Mouse (Mus musculus) lung, postnatal 0 days (tissue): ENCODE results near the gene Scd2. TPM values are rescaled to one million over a fixed set of nuclear protein-coding genes. Genes with fewer than 3 reads are reported as not detected.

Experiments
- ATAC-seq: fragments of 200-750 bp; cut with Nextera tagmentation; 2 replicates; pipeline ENCODE4 v1.8.0; 2017; ENCODE audit warnings: moderate library complexity
- DNase-seq: peaks from one replicate; pipeline ENCODE4 v3.0.0-alpha.2; 2016; ENCODE audit warnings: low spot score
- H3K27ac ChIP-seq: fragments of 300-500 bp; sonication (generic); 2 replicates; pipeline ENCODE4 v1.5.1; 2014; ENCODE audit warnings: antibody characterized with exemption, mild to moderate bottlenecking, low read length, mixed read lengths
- H3K27me3 ChIP-seq: fragments of 300-500 bp; sonication (generic); replicated peaks from 2 replicates; pipeline ENCODE4 v1.6.1; 2014; ENCODE audit warnings: low read length, mixed read lengths; ENCODE audit not compliant: insufficient read depth
- H3K36me3 ChIP-seq: fragments of 300-500 bp; sonication (generic); 2 replicates; pipeline ENCODE4 v1.6.1; 2014; ENCODE audit warnings: low read length, mixed read lengths; ENCODE audit not compliant: insufficient read depth
- H3K4me1 ChIP-seq: fragments of 300-500 bp; sonication (generic); 2 replicates; pipeline ENCODE4 v1.6.1; 2014; ENCODE audit warnings: antibody characterized with exemption, low read depth, low read length, mixed read lengths; ENCODE audit not compliant: insufficient read depth
- H3K4me2 ChIP-seq: fragments of 300-500 bp; sonication (generic); replicated peaks from 2 replicates; pipeline ENCODE4 v1.6.1; 2014; ENCODE audit warnings: low read depth, mild to moderate bottlenecking, low read length, moderate library complexity, mixed read lengths
- H3K4me3 ChIP-seq: fragments of 300-500 bp; sonication (generic); 2 replicates; pipeline ENCODE4 v1.5.1; 2014; ENCODE audit warnings: low read depth, low read length
- H3K9ac ChIP-seq: fragments of 300-500 bp; sonication (generic); replicated peaks from 2 replicates; pipeline ENCODE4 v1.6.1; 2014; ENCODE audit warnings: low read depth, mild to moderate bottlenecking
- H3K9me3 ChIP-seq: fragments of 300-500 bp; sonication (generic); 2 replicates; pipeline ENCODE4 v1.6.1; 2016; ENCODE audit warnings: low read length, mixed read lengths
- CTCF ChIP-seq: IDR thresholded peaks from 2 replicates; pipeline ENCODE4 v1.5.1; 2016; ENCODE audit warnings: antibody characterized with exemption, mild to moderate bottlenecking
- EP300 ChIP-seq: IDR thresholded peaks from 2 replicates; pipeline ENCODE4 v1.6.1; 2016; ENCODE audit warnings: antibody characterized with exemption, mild to moderate bottlenecking, control low read depth
- WGBS: fragments of 180-500 bp; shearing (Covaris S2); extraction: QIAGEN DNeasy Blood & Tissue Kit; methylation state at CpG from one replicate; pipeline ENCODE4 v1.1.7; 2014; 5-methylcytosine and 5-hydroxymethylcytosine counted together
- polyA plus RNA-seq: library from polyadenylated mRNA; unstranded; fragments of >200 nt; fragmentation: Nextera tagmentation; extraction: Ambion mirVana; gene quantifications from 2 replicates; pipeline ENCODE4 v1.2.1, GENCODE M21; 2015

Gene Scd2
- polyA plus RNA-seq, 1 experiment from 2014 or later, result 99.3 TPM

- WGBS, result 37% methylated on average over 5 of the region's 5 CpGs
- H3K27ac ChIP-seq, result no peak overlapping the region
- no peaks in the 10 kb centered on the region for H3K9me3 ChIP-seq
- H3K4me2 ChIP-seq, result no peak overlapping the region
- H3K36me3 ChIP-seq, result 0 out of 2 replicates have a peak, but pooled peaks cover 11% of the 10 kb centered on the region
- TF ChIP-seq CTCF, result no peak
- TF ChIP-seq EP300, result no peak
- peaks cover 10% of the 10 kb centered on the region; the same call in 1 of the 2 replicates for H3K4me1 ChIP-seq
- no peak overlapping the region for H3K9ac ChIP-seq
- no peaks in the 10 kb centered on the region for H3K27me3 ChIP-seq
- DNase-seq, result no peak
- H3K4me3 ChIP-seq, result no peak overlapping the region
- no peak for ATAC-seq
These were observed 17.3 kb downstream of the Scd2 start for GRCm38 (mm10) chr19:44310814-44311213.

GRCm38 (mm10) chr19:44311306-44312006 lies 18.0 kb downstream of the Scd2 start:
- TF ChIP-seq EP300, result no peak
- no peak overlapping the region for H3K27ac ChIP-seq
- ATAC-seq, result no peak
- no peak overlapping the region for H3K4me3 ChIP-seq
- peaks cover 10% of the 10 kb centered on the region; the same call in 1 of the 2 replicates for H3K4me1 ChIP-seq
- H3K9ac ChIP-seq, result no peak overlapping the region
- 54% methylated on average over 8 of the region's 8 CpGs for WGBS
- DNase-seq, result no peak
- H3K27me3 ChIP-seq, result no peaks in the 10 kb centered on the region
- H3K36me3 ChIP-seq, result 0 out of 2 replicates have a peak, but pooled peaks cover 7% of the 10 kb centered on the region
- H3K4me2 ChIP-seq, result no peak overlapping the region
- no peaks in the 10 kb centered on the region for H3K9me3 ChIP-seq

GRCm38 (mm10) chr19:44312007-44312360 lies 18.5 kb downstream of the Scd2 start:
- Histone ChIP-seq H3K9me3 (no peaks in the 10 kb centered on the region), H3K9ac (no peak overlapping the region), H3K4me3 (no peak overlapping the region), H3K4me1 (peaks cover 10% of the 10 kb centered on the region; the same call in 1 of the 2 replicates), H3K4me2 (no peak overlapping the region), H3K27me3 (no peaks in the 10 kb centered on the region), H3K27ac (no peak overlapping the region), H3K36me3 (0 out of 2 replicates have a peak, but pooled peaks cover 3% of the 10 kb centered on the region)
- ATAC-seq (no peak), DNase-seq (no peak)
- WGBS, result 23% methylated on average over 4 of the region's 4 CpGs
- TF ChIP-seq EP300 (no peak), CTCF (no peak)

- TF ChIP-seq CTCF (no peak), EP300 (no peak)
- Histone ChIP-seq H3K9ac (no peak overlapping the region), H3K9me3 (no peaks in the 10 kb centered on the region), H3K36me3 (no peaks in the 10 kb centered on the region), H3K4me3 (no peak overlapping the region), H3K27me3 (no peaks in the 10 kb centered on the region), H3K4me1 (peaks cover 10% of the 10 kb centered on the region; the same call in 1 of the 2 replicates), H3K4me2 (no peak overlapping the region), H3K27ac (no peak overlapping the region)
- ATAC-seq (no peak), DNase-seq (no peak)
- WGBS, result 75% methylated on average over 3 of the region's 3 CpGs
These were observed 19.6 kb downstream of the Scd2 start for GRCm38 (mm10) chr19:44313066-44313465.

- DNase-seq, result peak; percentile 87
- H3K9ac ChIP-seq, result peak overlapping the region; percentile 19; the same call in 1 of the 2 replicates
- 5% methylated on average over 17 of the region's 18 CpGs for WGBS
These were observed 20.9 kb downstream of the Scd2 start for GRCm38 (mm10) chr19:44314327-44314759.

GRCm38 (mm10) chr19:44314871-44315414 lies 21.5 kb downstream of the Scd2 start:
- DNase-seq, result peak; percentile 80
- Histone ChIP-seq H3K4me2 (peak overlapping the region; percentile 73), H3K9me3 (no peaks in the 10 kb centered on the region)

More at GRCm38 (mm10) chr19:44314327-44314759, 20.9 kb downstream of the Scd2 start:
- ATAC-seq, result peak; percentile 95
- no peak for TF ChIP-seq CTCF
- no peak for TF ChIP-seq EP300
- Histone ChIP-seq H3K4me2 (peak overlapping the region; percentile 73), H3K4me1 (peaks cover 10% of the 10 kb centered on the region; the same call in 1 of the 2 replicates), H3K4me3 (peak overlapping the region; percentile 50), H3K27ac (peak overlapping the region; percentile 80), H3K36me3 (no peaks in the 10 kb centered on the region), H3K27me3 (no peaks in the 10 kb centered on the region), H3K9me3 (no peaks in the 10 kb centered on the region)

More at GRCm38 (mm10) chr19:44314871-44315414, 21.5 kb downstream of the Scd2 start:
- no peaks in the 10 kb centered on the region for H3K36me3 ChIP-seq
- ATAC-seq, result peak; percentile 74
- H3K9ac ChIP-seq, result peak overlapping the region; percentile 19; the same call in 1 of the 2 replicates
- TF ChIP-seq EP300 (no peak), CTCF (no peak)
- no peaks in the 10 kb centered on the region for H3K27me3 ChIP-seq
- peak overlapping the region; percentile 80 for H3K27ac ChIP-seq
- 2% methylated on average over 11 of the region's 11 CpGs for WGBS
- H3K4me1 ChIP-seq, result peaks cover 10% of the 10 kb centered on the region; the same call in 1 of the 2 replicates
- H3K4me3 ChIP-seq, result peak overlapping the region; percentile 50
